ENCODE assay signal across 9 mouse cellular contexts in genomic region chr5:124872033-124872432, GRCm38 (mm10). TPM values are rescaled to one million over a fixed set of nuclear protein-coding genes. Genes with fewer than 3 reads are reported as not detected.
DNase-seq lines count a peak whose midpoint lies in the region; ATAC-seq lines count a peak whose summit lies in the region.
"Had no signal": no experiment of that assay in that cellular context is flagged by ENCODE, and none has a peak within 500 bp of the region (broad histone marks: within the 10 kb centered on the region; RNA-seq: fewer than 3 reads in every experiment).

No protein-coding gene starts in this region.

- intact Hi-C loops in heart, postnatal 10 days (cut with DNase I), result no loop called here

- ATAC-seq in inflammation-experienced regulatory T-cells, adult 6 months, result no peak
- ATAC-seq: hindbrain, embryonic 16.5 days had no signal

- DNase-seq in gastrocnemius, adult 18-20 months (ENCODE audit: low spot score), result peak; percentile 22
- DNase-seq in gastrocnemius, postnatal 4 days (ENCODE audit: low spot score in 2 of 2), result no peak
- DNase-seq in urinary bladder, postnatal 14 days (ENCODE audit: low spot score), result peak; percentile 58
- DNase-seq in urinary bladder, adult 2 months (ENCODE audit: low spot score), result no peak
- DNase-seq in heart, postnatal 10 days, result peak; percentile 61 to 62
- DNase-seq in embryo, embryonic 9.5 days (ENCODE audit: extremely low spot score), result no peak
- DNase-seq in left cerebral cortex, adult 9 months (ENCODE audit: low spot score in 2 of 2), result no peak

RNA-seq across cellular contexts. Expression of gene Zfp664, which starts 9.5 kb away (rescaled TPM):
- total RNA-seq in gastrocnemius, adult 18-20 months (2021), result 10 to 100 TPM; 15.9 to 22.7 TPM
- total RNA-seq in gastrocnemius, postnatal 4 days (2021), result 10 to 100 TPM; 35.5 to 35.6 TPM
- 35.8 and 38.3 TPM in 2 replicates for polyA plus RNA-seq in urinary bladder, adult 2 months (2012; rRNA removed)
- total RNA-seq in heart, postnatal 10 days (2021), result 10 to 100 TPM; 57.6 to 58.7 TPM
- polyA plus RNA-seq in inflammation-experienced regulatory T-cells, adult 6 months (2017; shearing (Covaris generic)), result 10 to 100 TPM; 10.8 to 11.7 (median 11.1) TPM

RNA-seq across cellular contexts. Expression of gene Ccdc92, which starts 9.8 kb away (rescaled TPM):
- under 1 TPM; 0.30 to 0.45 TPM for total RNA-seq in gastrocnemius, adult 18-20 months (2021)
- total RNA-seq in gastrocnemius, postnatal 4 days (2021), result under 1 TPM; 0.49 to 0.60 TPM
- polyA plus RNA-seq in urinary bladder, adult 2 months (2012; rRNA removed), result 5.3 and 6.5 TPM in 2 replicates
- total RNA-seq in heart, postnatal 10 days (2021), result under 1 TPM; 0.74 to 0.81 TPM
- polyA plus RNA-seq in inflammation-experienced regulatory T-cells, adult 6 months (2017; shearing (Covaris generic)), result 1 to 10 TPM; 3.8 to 9.1 (median 5.0) TPM

Comparison
In these comparisons a context has a peak if more than half of its experiments do, and no peak if none do; other contexts are left out.
1. DNase-seq: peak in gastrocnemius, adult 18-20 months (single experiment), urinary bladder, postnatal 14 days (single experiment) and heart, postnatal 10 days (2 of 2); none in gastrocnemius, postnatal 4 days (0 of 2), urinary bladder, adult 2 months (single experiment), embryo, embryonic 9.5 days (single experiment) and left cerebral cortex, adult 9 months (0 of 2).